Mouse (Mus musculus) CH12.LX (cell line): ENCODE results near the gene Rab11fip5. TPM values are rescaled to one million over a fixed set of nuclear protein-coding genes. Genes with fewer than 3 reads are reported as not detected.

Experiments
- DNase-seq: peaks from one replicate; pipeline ENCODE4 v3.0.0-alpha.2; 2013; ENCODE audit errors: extremely low read depth
- H3K27ac ChIP-seq: 2 replicates; pipeline ENCODE4 v1.5.1; 2012; ENCODE audit warnings: low read depth, mild to moderate bottlenecking, control low read depth, moderate library complexity; ENCODE audit not compliant: insufficient read depth
- H3K27me3 ChIP-seq: replicated peaks from 2 replicates; pipeline ENCODE3; 2012; ENCODE audit warnings: inconsistent platforms
- H3K36me3 ChIP-seq, 2 experiments: replicated peaks in 1 of 2; 2 replicates each; pipeline versions ENCODE3 to v1.6.1; 2012; ENCODE audit warnings: inconsistent platforms in 1 of 2, low read length in 1 of 2, mild to moderate bottlenecking in 1 of 2, mixed read lengths in 1 of 2, moderate library complexity in 1 of 2; ENCODE audit not compliant: control insufficient read depth in 1 of 2, insufficient read depth in 1 of 2
- H3K4me1 ChIP-seq, 2 experiments: 2 replicates each; pipeline ENCODE4 v1.6.1; 2012; ENCODE audit warnings: inconsistent platforms in 1 of 2, moderate library complexity in 1 of 2; ENCODE audit not compliant: insufficient read depth in 2 of 2, control insufficient read depth in 1 of 2
- H3K4me2 ChIP-seq: 2 replicates; pipeline ENCODE4 v1.6.1; 2012; ENCODE audit warnings: low read depth, mild to moderate bottlenecking, control low read depth; ENCODE audit not compliant: poor library complexity, insufficient read depth, severe bottlenecking
- H3K4me3 ChIP-seq, 3 experiments: fragments of 150-350 bp in 1 of 3; sonication (generic) in 1 of 3; replicated peaks in 1 of 3; 2 replicates each; pipeline versions ENCODE3 to v1.5.1; 2011 to 2012; ENCODE audit warnings: low read depth in 2 of 3, low read length in 2 of 3, mild to moderate bottlenecking in 2 of 3, moderate library complexity in 2 of 3, control low read depth in 1 of 3, improper control_type of control experiment in 1 of 3, inconsistent platforms in 1 of 3, mixed read lengths in 1 of 3; ENCODE audit not compliant: poor library complexity in 1 of 3
- H3K79me2 ChIP-seq: replicated peaks from 2 replicates; pipeline ENCODE4 v1.6.1; 2012; ENCODE audit warnings: mild to moderate bottlenecking, moderate library complexity; ENCODE audit not compliant: control insufficient read depth, poor library complexity, insufficient read depth, severe bottlenecking; ENCODE audit errors: extremely low read depth
- H3K9ac ChIP-seq: 2 replicates; pipeline ENCODE4 v1.6.1; 2012; ENCODE audit warnings: low read depth, mild to moderate bottlenecking, control low read depth, moderate library complexity; ENCODE audit not compliant: insufficient read depth
- H3K9me3 ChIP-seq: replicated peaks from 2 replicates; pipeline ENCODE3; 2012; ENCODE audit warnings: low read length, inconsistent platforms, mixed read lengths
- BHLHE40 ChIP-seq: IDR thresholded peaks from 2 replicates; pipeline ENCODE4 v1.6.1; 2011; ENCODE audit warnings: mild to moderate bottlenecking, low read depth, low read length, improper control_type of control experiment
- E2F4 ChIP-seq: IDR thresholded peaks from 2 replicates; pipeline ENCODE4 v1.6.1; 2011; ENCODE audit warnings: low read depth, low read length, improper control_type of control experiment; ENCODE audit not compliant: insufficient replicate concordance
- ELF1 ChIP-seq: IDR thresholded peaks from 2 replicates; pipeline ENCODE4 v1.6.1; 2014; ENCODE audit warnings: low read depth, mild to moderate bottlenecking, inconsistent platforms, low read length, improper control_type of control experiment
- EP300 ChIP-seq: IDR thresholded peaks from 2 replicates; pipeline ENCODE4 v1.6.1; 2011; ENCODE audit warnings: low read length, improper control_type of control experiment
- HCFC1 ChIP-seq: IDR thresholded peaks from 2 replicates; pipeline ENCODE4 v1.6.1; 2012; ENCODE audit warnings: low read depth, mild to moderate bottlenecking, inconsistent platforms, low read length, improper control_type of control experiment
- JUND ChIP-seq: conservative IDR thresholded peaks from 2 replicates; pipeline ENCODE4 v1.6.1; 2011; ENCODE audit warnings: low read depth, low read length, improper control_type of control experiment
- KAT2A ChIP-seq: IDR thresholded peaks from 2 replicates; pipeline ENCODE4 v1.6.1; 2012; ENCODE audit warnings: low read length, improper control_type of control experiment, inconsistent platforms; ENCODE audit not compliant: insufficient replicate concordance
- MAFK ChIP-seq: IDR thresholded peaks from 2 replicates; pipeline ENCODE4 v1.6.1; 2011; ENCODE audit warnings: low read length, improper control_type of control experiment; ENCODE audit not compliant: insufficient replicate concordance
- MAX ChIP-seq: IDR thresholded peaks from 2 replicates; pipeline ENCODE4 v1.6.1; 2011; ENCODE audit warnings: low read length, improper control_type of control experiment
- MEF2A ChIP-seq: IDR thresholded peaks from 2 replicates; pipeline ENCODE4 v1.6.1; 2014; ENCODE audit warnings: low read depth, mild to moderate bottlenecking, inconsistent platforms, low read length, improper control_type of control experiment, borderline replicate concordance
- MYC ChIP-seq: IDR thresholded peaks from 2 replicates; pipeline ENCODE4 v1.6.1; 2011; ENCODE audit warnings: low read depth, mild to moderate bottlenecking, improper control_type of control experiment, low read length
- RAD21 ChIP-seq: IDR thresholded peaks from 2 replicates; pipeline ENCODE4 v1.6.1; 2011; ENCODE audit warnings: low read depth, mild to moderate bottlenecking, low read length, improper control_type of control experiment, moderate library complexity
- RCOR1 ChIP-seq: conservative IDR thresholded peaks from 2 replicates; pipeline ENCODE4 v1.6.1; 2012; ENCODE audit warnings: low read depth, mild to moderate bottlenecking, inconsistent platforms, low read length, improper control_type of control experiment
- SIN3A ChIP-seq: IDR thresholded peaks from 2 replicates; pipeline ENCODE4 v1.6.1; 2012; ENCODE audit warnings: low read length, improper control_type of control experiment, inconsistent platforms
- TBP ChIP-seq: conservative IDR thresholded peaks from 2 replicates; pipeline ENCODE4 v1.6.1; 2011; ENCODE audit warnings: low read depth, low read length, improper control_type of control experiment
- UBTF ChIP-seq: IDR thresholded peaks from 2 replicates; pipeline ENCODE4 v1.6.1; 2012; ENCODE audit warnings: low read depth, mild to moderate bottlenecking, inconsistent platforms, low read length, improper control_type of control experiment, moderate library complexity
- USF1 ChIP-seq: IDR thresholded peaks from 2 replicates; pipeline ENCODE4 v1.6.1; 2014; ENCODE audit warnings: low read depth, mild to moderate bottlenecking, inconsistent platforms, low read length, improper control_type of control experiment
- USF2 ChIP-seq: conservative IDR thresholded peaks from 2 replicates; pipeline ENCODE4 v1.6.1; 2011; ENCODE audit warnings: low read depth, low read length, improper control_type of control experiment
- ZKSCAN1 ChIP-seq: IDR thresholded peaks from 2 replicates; pipeline ENCODE4 v1.6.1; 2012; ENCODE audit warnings: low read depth, inconsistent platforms, low read length, improper control_type of control experiment, borderline replicate concordance
- ZNF384 ChIP-seq: IDR thresholded peaks from 2 replicates; pipeline ENCODE4 v1.6.1; 2012; ENCODE audit warnings: low read depth, low read length, improper control_type of control experiment, inconsistent platforms
- dilution Hi-C: fragments of 300-500 bp; cut with MboI; formaldehyde crosslinking; loops from 2 replicates; pipeline ENCODE4 v1.14.3; 2020; ENCODE audit warnings: low sequenced_read_pairs; ENCODE audit not compliant: extremely low pct_unique_long_range_greater_than_20kb, extremely low pct_ligation_motif_present
- in situ Hi-C: fragments of 300-500 bp; cut with MboI; formaldehyde crosslinking; loops from 3 replicates; pipeline ENCODE4 v1.14.3; 2019; ENCODE audit warnings: low sequenced_read_pairs, low pct_ligation_motif_present, low pct_unique_long_range_greater_than_20kb, mixed read lengths
- polyA plus RNA-seq: library from polyadenylated mRNA; unstranded; fragments of >175 nt; gene quantifications from 2 replicates; pipeline ENCODE4 v1.2.1, GENCODE M21; 2012; ENCODE audit warnings: low read depth; ENCODE audit not compliant: insufficient read length
- total RNA-seq, 2 experiments: library from RNA; depleted of rRNA; stranded (reverse); fragments of 300-350 nt in 1 of 2; fragments of >200 nt in 1 of 2; gene quantifications; 2 replicates each; pipeline ENCODE4 v1.2.3; 2012 to 2014

The Rab11fip5 gene
- total and polyA plus RNA-seq, 3 experiments, result 0.13 to 0.30 (median 0.17) TPM

- Histone ChIP-seq H3K4me3 (no peak overlapping the region), H3K9me3 (no peaks in the 10 kb centered on the region), H3K36me3 (no peaks in the 10 kb centered on the region), H3K79me2 (no peaks in the 10 kb centered on the region), H3K4me2 (no peak overlapping the region), H3K27me3 (no peaks in the 10 kb centered on the region), H3K27ac (no peak overlapping the region), H3K9ac (no peak overlapping the region), H3K4me1 (peaks cover 6 to 37% of the 10 kb centered on the region in 2 experiments)
- in situ Hi-C loops (no loop called here), dilution Hi-C loops (no loop called here)
- TF ChIP-seq TBP (no peak), MAFK (no peak), BHLHE40 (no peak), HCFC1 (no peak), MEF2A (no peak), ZNF384 (no peak), JUND (no peak), USF2 (no peak), SIN3A (no peak), ELF1 (no peak), RAD21 (no peak), ZKSCAN1 (no peak), RCOR1 (no peak), UBTF (no peak), USF1 (no peak)
- DNase-seq, result no peak
Measured at GRCm38 (mm10) chr6:85294004-85294379, 80.4 kb downstream of the Rab11fip5 start.

GRCm38 (mm10) chr6:85293255-85294003 lies 81.0 kb downstream of the Rab11fip5 start:
- H3K4me1 ChIP-seq, result peaks cover 6 to 37% of the 10 kb centered on the region in 2 experiments
- H3K27ac ChIP-seq, result no peak overlapping the region
- in situ Hi-C loops, result no loop called here
- H3K9ac ChIP-seq, result no peak overlapping the region
- H3K27me3 ChIP-seq, result no peaks in the 10 kb centered on the region
- no peaks in the 10 kb centered on the region for H3K36me3 ChIP-seq
- no peak for TF ChIP-seq EP300
- no peak for TF ChIP-seq KAT2A
- no peak for TF ChIP-seq MAX
- no peak for TF ChIP-seq MAFK
- no peak for TF ChIP-seq E2F4
- no peak for TF ChIP-seq UBTF
- TF ChIP-seq RCOR1, result no peak
- TF ChIP-seq MYC, result no peak
- TF ChIP-seq, all 38 proteins: peak for 0
- H3K9me3 ChIP-seq, result no peaks in the 10 kb centered on the region
- dilution Hi-C loops, result no loop called here
- no peak overlapping the region for H3K4me3 ChIP-seq
- DNase-seq, result peak; percentile 7
- no peak overlapping the region for H3K4me2 ChIP-seq
- no peaks in the 10 kb centered on the region for H3K79me2 ChIP-seq
